Mouse (Mus musculus) bone marrow macrophage, adult 2 months (primary cell): ENCODE measurements around the gene Clic4. TPM values are rescaled to one million over a fixed set of nuclear protein-coding genes. Genes with fewer than 3 reads are reported as not detected.

ENCODE experiments used
- H3K27ac ChIP-seq: 2 replicates; pipeline ENCODE4 v1.5.1; 2012; ENCODE audit warnings: low read depth, low read length; ENCODE audit not compliant: insufficient read depth
- H3K4me1 ChIP-seq: 2 replicates; pipeline ENCODE4 v1.6.1; 2012; ENCODE audit warnings: low read length; ENCODE audit not compliant: control insufficient read depth, insufficient read depth
- H3K4me3 ChIP-seq: 2 replicates; pipeline ENCODE4 v1.5.1; 2012; ENCODE audit warnings: mild to moderate bottlenecking, low read length, moderate library complexity; ENCODE audit not compliant: insufficient read depth
- CTCF ChIP-seq: IDR thresholded peaks from 2 replicates; pipeline ENCODE4 v1.5.1; 2012; ENCODE audit warnings: low read depth, mild to moderate bottlenecking, low read length, moderate library complexity
- POLR2A ChIP-seq: IDR thresholded peaks from 2 replicates; pipeline ENCODE4 v1.6.1; 2012; ENCODE audit warnings: mild to moderate bottlenecking, low read depth, low read length, borderline replicate concordance
- polyA plus RNA-seq: library from polyadenylated mRNA; stranded (reverse); fragments of >200 nt; gene quantifications from 2 replicates; pipeline ENCODE4 v1.2.4, GENCODE M21; 2012; ENCODE audit not compliant: missing spikeins, insufficient read depth, insufficient read length

Clic4 gene
- 121 and 131 TPM in 2 replicates for polyA plus RNA-seq

GRCm38 (mm10) chr4:135272640-135273306, at the start of gene Clic4:
Clic4 (minus strand) TSS chr4:135272814.
- Histone ChIP-seq H3K4me3 (peak within 1 kb of the TSS; percentile 92), H3K27ac (peak within 1 kb of the TSS; percentile 66), H3K4me1 (peaks cover 27% of the 10 kb centered on the region)
- TF ChIP-seq POLR2A (peak; percentile 97), CTCF (no peak)

- no peak overlapping the region for H3K4me3 ChIP-seq
- TF ChIP-seq POLR2A (no peak), CTCF (peak; percentile 82)
- H3K27ac ChIP-seq, result no peak overlapping the region
- H3K4me1 ChIP-seq, result peaks cover 20% of the 10 kb centered on the region
Observed at GRCm38 (mm10) chr4:135317966-135318365, 45.4 kb upstream of the Clic4 start.

- no peak for TF ChIP-seq CTCF
- TF ChIP-seq POLR2A, result no peak
- H3K27ac ChIP-seq, result no peak overlapping the region
- H3K4me3 ChIP-seq, result no peak overlapping the region
- peaks cover 24% of the 10 kb centered on the region for H3K4me1 ChIP-seq
Observed at GRCm38 (mm10) chr4:135317539-135317938, 44.9 kb upstream of the Clic4 start.

- Histone ChIP-seq H3K27ac (peak overlapping the region; percentile 44; the same call in 1 of the 2 replicates), H3K4me3 (no peak overlapping the region), H3K4me1 (peaks cover 27% of the 10 kb centered on the region)
- TF ChIP-seq CTCF (no peak), POLR2A (no peak)
Observed at GRCm38 (mm10) chr4:135315287-135315686, 42.7 kb upstream of the Clic4 start.

- no peak for TF ChIP-seq CTCF
- TF ChIP-seq POLR2A, result no peak
- Histone ChIP-seq H3K4me3 (peak overlapping the region; percentile 34), H3K4me1 (peaks cover 27% of the 10 kb centered on the region), H3K27ac (peak overlapping the region; percentile 79)
Observed at GRCm38 (mm10) chr4:135314419-135314832, 41.8 kb upstream of the Clic4 start.

GRCm38 (mm10) chr4:135313761-135314241, 41.2 kb upstream of the Clic4 start:
- H3K27ac ChIP-seq, result peak overlapping the region; percentile 79
- H3K4me3 ChIP-seq, result peak overlapping the region; percentile 34
- H3K4me1 ChIP-seq, result peaks cover 27% of the 10 kb centered on the region
- TF ChIP-seq POLR2A (no peak), CTCF (no peak)

- Histone ChIP-seq H3K27ac (peak overlapping the region; percentile 79), H3K4me1 (peaks cover 27% of the 10 kb centered on the region), H3K4me3 (no peak overlapping the region)
- no peak for TF ChIP-seq CTCF
- TF ChIP-seq POLR2A, result no peak
Observed at GRCm38 (mm10) chr4:135313111-135313691, 40.6 kb upstream of the Clic4 start.

- H3K4me1 ChIP-seq, result peaks cover 28% of the 10 kb centered on the region
- no peak overlapping the region for H3K4me3 ChIP-seq
Observed at GRCm38 (mm10) chr4:135312706-135313105, 40.1 kb upstream of the Clic4 start.

GRCm38 (mm10) chr4:135310371-135310770, 37.8 kb upstream of the Clic4 start:
- TF ChIP-seq POLR2A, result no peak
- no peak for TF ChIP-seq CTCF

More at GRCm38 (mm10) chr4:135312706-135313105, 40.1 kb upstream of the Clic4 start:
- no peak overlapping the region for H3K27ac ChIP-seq
- no peak for TF ChIP-seq CTCF
- no peak for TF ChIP-seq POLR2A

DNA sequence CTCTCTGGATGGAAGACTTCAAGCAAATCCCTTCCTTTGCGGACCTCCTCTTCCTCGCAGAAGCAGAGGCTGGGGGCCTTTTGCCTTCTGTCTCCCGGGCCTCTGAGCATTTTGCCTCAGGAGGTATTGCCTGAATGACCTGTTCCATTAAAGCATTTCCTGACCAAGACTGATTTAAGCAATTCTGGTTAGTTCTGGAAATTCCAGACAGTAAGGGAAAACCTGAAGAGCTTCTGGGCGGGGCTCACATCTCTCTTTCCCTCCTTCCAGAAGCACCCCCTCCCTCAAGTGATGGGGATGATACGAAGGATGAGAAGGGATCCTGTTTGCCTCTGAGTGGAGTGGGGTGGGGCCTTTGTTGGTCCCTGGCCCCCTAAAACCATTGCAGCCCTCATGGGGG, 37.1 kb upstream of the Clic4 start:
- no peak overlapping the region for H3K27ac ChIP-seq
- H3K4me1 ChIP-seq, result peaks cover 36% of the 10 kb centered on the region
- no peak overlapping the region for H3K4me3 ChIP-seq
- TF ChIP-seq CTCF (no peak), POLR2A (no peak)

More at GRCm38 (mm10) chr4:135310371-135310770, 37.8 kb upstream of the Clic4 start:
- Histone ChIP-seq H3K4me3 (no peak overlapping the region), H3K27ac (no peak overlapping the region), H3K4me1 (peaks cover 38% of the 10 kb centered on the region)
